Mouse (Mus musculus) activated CD4-positive, CD25-positive, alpha-beta regulatory T cell, adult 4 months (primary cell): Measurements from ENCODE around the gene Mios. TPM values are rescaled to one million over a fixed set of nuclear protein-coding genes. Genes with fewer than 3 reads are reported as not detected.
A peak's percentile ranks its signal among the peaks of the same experiment; 100 is the strongest.

Experiments
- ATAC-seq: one replicate; pipeline ENCODE4 v1.8.0; 2017
- polyA plus RNA-seq, 2 experiments: library from polyadenylated mRNA; unstranded; fragments of 100-300 nt; shearing (Covaris generic); gene quantifications; one replicate each; pipeline ENCODE4 v1.2.1; 2017

The Mios gene
- polyA plus RNA-seq, 2 experiments from 2014 or later = 10.6 to 12.7 TPM

- ATAC-seq = no peak
These were observed 69.5 kb downstream of the Mios start for GRCm38 (mm10) chr6:8278426-8279002.

- peak; percentile 33 for ATAC-seq
These were observed 74.2 kb downstream of the Mios start for GRCm38 (mm10) chr6:8283255-8283654.

- ATAC-seq = no peak
These were observed 76.5 kb downstream of the Mios start for GRCm38 (mm10) chr6:8285401-8285960.

Other genes starting within 250 kb of the Mios start
- gene Col28a1, start 16.6 kb upstream of the Mios start, polyA plus RNA-seq = not detected
- 10 to 100 TPM; 81.7 to 86.6 TPM for gene Rpa3, start 50.0 kb downstream of the Mios start, polyA plus RNA-seq
- 10 to 100 TPM; 10.3 to 12.0 TPM for gene Umad1, start 50.1 kb downstream of the Mios start, polyA plus RNA-seq
- 10 to 100 TPM; 42.6 to 44.3 TPM for gene Gm45062, start 50.2 kb downstream of the Mios start, polyA plus RNA-seq